Mouse (Mus musculus): ENCODE results near the gene Gm1604a. TPM values are rescaled to one million over a fixed set of nuclear protein-coding genes. Genes with fewer than 3 reads are reported as not detected.

Gene Gm1604a
- polyA plus RNA-seq (2015; fragmentation: Nextera tagmentation; extraction: Ambion mirVana) = 0.55 and 0.85 TPM in 2 replicates

DNA sequence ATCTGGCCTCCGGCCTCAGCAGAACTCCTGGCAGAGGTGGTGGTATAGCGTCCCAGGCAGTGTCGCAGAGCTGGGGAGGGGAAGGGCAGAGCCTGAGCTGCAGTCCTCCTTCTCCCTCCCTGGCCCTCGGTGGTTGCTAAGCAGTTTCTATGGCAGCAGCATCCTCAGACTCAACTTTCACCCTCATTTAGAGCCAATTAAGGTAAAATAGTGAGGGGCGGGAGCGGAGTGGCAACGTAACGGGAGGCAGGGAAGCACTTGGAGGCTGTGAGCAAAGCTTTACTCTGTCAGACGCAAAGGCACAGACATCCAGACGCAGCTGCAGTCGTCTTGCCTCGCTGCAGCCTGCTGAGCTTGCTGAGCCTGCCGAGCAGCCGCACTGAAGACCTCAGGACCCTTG is at the start of gene Gm1604a:
Gm1604a (plus strand) TSS at position 312 of the 400 bp plus-strand sequence.

DNA sequence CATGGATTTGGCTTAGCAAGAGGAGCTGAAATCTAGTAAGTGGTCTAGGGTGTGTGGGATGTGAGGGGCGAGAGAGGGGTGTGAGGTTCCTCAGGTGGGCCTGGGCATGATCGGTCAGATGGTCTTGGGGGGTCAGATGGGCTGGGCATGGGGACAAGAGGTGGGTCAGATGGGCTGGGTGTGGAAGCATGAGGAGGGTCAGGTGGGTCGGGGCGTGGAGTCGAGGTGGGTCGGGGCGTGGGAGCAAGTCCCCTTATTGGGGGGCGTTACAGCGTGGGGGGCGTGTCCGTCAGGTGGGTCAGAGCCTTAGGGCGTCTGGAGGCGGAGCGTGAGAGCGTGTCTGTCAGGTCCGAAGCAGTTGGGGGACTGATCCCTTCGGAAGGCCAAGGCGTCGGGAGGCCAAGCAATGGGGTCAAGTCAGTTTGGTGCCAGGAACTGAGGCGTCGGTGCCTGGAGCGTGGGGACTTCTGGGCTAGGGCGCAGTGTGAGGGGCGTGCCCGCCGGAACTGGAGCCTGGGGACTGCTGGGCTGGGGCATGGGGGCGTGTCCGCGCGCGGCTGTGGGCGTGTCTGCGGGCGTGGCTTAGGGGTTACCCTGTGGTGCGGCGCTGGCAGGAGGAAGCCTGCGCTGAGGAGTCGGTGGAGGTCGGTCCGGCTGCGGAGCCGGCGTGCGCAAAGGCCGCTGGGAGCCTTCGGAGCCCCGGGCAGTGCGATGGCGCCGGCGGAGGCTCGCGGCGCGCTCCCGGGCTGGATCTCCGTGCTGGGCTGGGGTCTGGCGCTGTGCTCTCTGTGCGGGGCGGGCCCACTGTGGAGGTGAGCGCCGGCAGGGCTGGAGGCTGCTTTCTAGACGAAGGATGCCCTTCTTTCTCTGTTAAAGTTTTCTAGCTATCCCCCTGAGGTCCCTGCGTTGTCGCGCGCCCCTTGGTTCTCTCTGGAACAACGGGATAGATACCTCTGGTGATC is 46.8 kb upstream of the Gm1604a start, which contains the start of gene Gm49721:
Gm49721 (plus strand) TSS at position 618 of the 962 bp plus-strand sequence.

Other genes with a start within 250 kb of the Gm1604a start
- gene Ezr, start 242.8 kb upstream of the Gm1604a start, polyA plus RNA-seq (2015; fragmentation: Nextera tagmentation; extraction: Ambion mirVana) = 61.0 and 61.2 TPM in 2 replicates
- 56.8 and 62.4 TPM in 2 replicates for gene Rsph3b, start 76.9 kb upstream of the Gm1604a start, polyA plus RNA-seq (2015; fragmentation: Nextera tagmentation; extraction: Ambion mirVana)
- 55.2 and 58.4 TPM in 2 replicates for gene Tagap1, start 64.4 kb upstream of the Gm1604a start, polyA plus RNA-seq (2015; fragmentation: Nextera tagmentation; extraction: Ambion mirVana)
- 117 and 118 TPM in 2 replicates for gene Rnaset2b, start 54.9 kb upstream of the Gm1604a start, polyA plus RNA-seq (2015; fragmentation: Nextera tagmentation; extraction: Ambion mirVana)
- 0.48 and 0.66 TPM in 2 replicates for gene Gm49721, start 46.7 kb upstream of the Gm1604a start, polyA plus RNA-seq (2015; fragmentation: Nextera tagmentation; extraction: Ambion mirVana)
- 11.6 and 15.2 TPM in 2 replicates for gene Rps6ka2, start 144.5 kb downstream of the Gm1604a start, polyA plus RNA-seq (2015; fragmentation: Nextera tagmentation; extraction: Ambion mirVana)

Measured in neural tube, postnatal 0 days (tissue).